ENCODE assay signal across 13 mouse cellular contexts in the genomic region with DNA sequence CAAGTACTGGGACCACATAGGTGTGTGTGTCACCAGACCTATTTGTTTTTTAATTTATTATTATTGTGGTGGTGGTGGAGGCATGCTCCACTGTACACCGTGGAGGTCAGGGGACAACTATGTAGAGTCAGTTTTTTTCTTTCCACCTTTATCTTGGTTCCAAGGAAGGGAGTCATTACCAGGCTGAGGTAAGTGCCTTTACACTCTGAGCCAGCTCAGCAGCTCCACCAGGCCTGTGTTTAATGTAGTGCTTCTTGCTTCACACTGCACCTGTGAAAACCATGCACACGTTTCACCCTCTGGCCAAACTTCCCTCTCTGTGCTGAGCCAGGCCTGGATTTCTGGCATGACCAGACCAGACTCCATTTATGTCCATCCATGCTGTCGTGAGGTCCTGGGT.
"Had no signal": no experiment of that assay in that cellular context is flagged by ENCODE, and none has a peak within 500 bp of the region (broad histone marks: within the 10 kb centered on the region; RNA-seq: fewer than 3 reads in every experiment).

No protein-coding gene starts in this region.

- DNase-seq: kidney, adult 2 months; kidney, postnatal 14 days; liver; liver, embryonic 13.5 days; liver, postnatal 0 days; right cerebral cortex, postnatal 14 days; thymus, postnatal 14 days had no signal

- H3K9me3 ChIP-seq: kidney, embryonic 15.5 days; liver, embryonic 13.5 days; lung, embryonic 15.5 days; midbrain, embryonic 12.5 days; neural tube, embryonic 13.5 days had no signal

- H3K4me2 ChIP-seq: kidney, embryonic 15.5 days; liver, embryonic 13.5 days; lung, embryonic 15.5 days; midbrain, embryonic 12.5 days; neural tube, embryonic 13.5 days had no signal

- H3K4me1 ChIP-seq: kidney, embryonic 15.5 days; lung, embryonic 15.5 days; midbrain, embryonic 12.5 days; neural tube, embryonic 13.5 days had no signal

- H3K36me3 ChIP-seq: liver, embryonic 13.5 days had no signal

- H3K27me3 ChIP-seq: kidney, embryonic 15.5 days; liver, embryonic 13.5 days; lung, embryonic 15.5 days; midbrain, embryonic 12.5 days; neural tube, embryonic 13.5 days had no signal

- H3K9ac ChIP-seq: kidney, embryonic 15.5 days; liver, embryonic 13.5 days; liver, postnatal 0 days; lung, embryonic 15.5 days; midbrain, embryonic 12.5 days; neural tube, embryonic 13.5 days had no signal

- ATAC-seq: liver, postnatal 0 days; midbrain, embryonic 16.5 days had no signal

- H3K4me3 ChIP-seq: kidney, embryonic 15.5 days; left cerebral cortex, adult 2 months; liver, embryonic 13.5 days; lung, embryonic 15.5 days; midbrain, embryonic 12.5 days; neural tube, embryonic 13.5 days had no signal

- H3K27ac ChIP-seq: kidney, embryonic 15.5 days; left cerebral cortex, adult 2 months; liver, embryonic 13.5 days; lung, embryonic 15.5 days; midbrain, embryonic 12.5 days; neural tube, embryonic 13.5 days had no signal
